Mouse (Mus musculus) intestine, embryonic 14.5 days (tissue): ENCODE measurements around the gene Dlx2. TPM values are rescaled to one million over a fixed set of nuclear protein-coding genes. Genes with fewer than 3 reads are reported as not detected.
A peak's percentile ranks its signal among the peaks of the same experiment; 100 is the strongest.

Experiments used
- ATAC-seq: fragments of 200-750 bp; cut with Nextera tagmentation; replicated peaks from 2 replicates; pipeline ENCODE4 v1.8.0; 2017; ENCODE audit warnings: low read depth, moderate number of reproducible peaks, moderate TSS enrichment, moderate library complexity; ENCODE audit not compliant: low FRiP score, low TSS enrichment
- DNase-seq: peaks from one replicate; pipeline ENCODE4 v3.0.0-alpha.2; 2018; ENCODE audit warnings: low spot score
- H3K27ac ChIP-seq: fragments of 300-500 bp; sonication (generic); 2 replicates; pipeline ENCODE4 v1.5.1; 2014; ENCODE audit warnings: low read depth, mild to moderate bottlenecking, control low read depth
- H3K27me3 ChIP-seq: fragments of 300-500 bp; sonication (generic); replicated peaks from 2 replicates; pipeline ENCODE4 v1.6.1; 2014; ENCODE audit warnings: low read length, control low read depth; ENCODE audit not compliant: control insufficient read depth, insufficient read depth
- H3K36me3 ChIP-seq: fragments of 300-500 bp; sonication (generic); 2 replicates; pipeline ENCODE4 v1.6.1; 2014; ENCODE audit warnings: low read length, control low read depth; ENCODE audit not compliant: control insufficient read depth, insufficient read depth
- H3K4me1 ChIP-seq: fragments of 300-500 bp; sonication (generic); replicated peaks from 2 replicates; pipeline ENCODE4 v1.6.1; 2014; ENCODE audit warnings: low read length, control low read depth, mixed read lengths; ENCODE audit not compliant: control insufficient read depth, insufficient read depth
- H3K4me2 ChIP-seq: fragments of 300-500 bp; sonication (generic); 2 replicates; pipeline ENCODE4 v1.6.1; 2014; ENCODE audit warnings: low read length
- H3K4me3 ChIP-seq: fragments of 300-500 bp; sonication (generic); 2 replicates; pipeline ENCODE4 v1.5.1; 2014; ENCODE audit warnings: low read depth, low read length, control low read depth, mixed read lengths
- H3K9ac ChIP-seq: fragments of 300-500 bp; sonication (generic); 2 replicates; pipeline ENCODE4 v1.6.1; 2014; ENCODE audit warnings: mild to moderate bottlenecking, low read length
- H3K9me3 ChIP-seq: fragments of 300-500 bp; sonication (generic); 2 replicates; pipeline ENCODE4 v1.6.1; 2016; ENCODE audit warnings: low read length, control low read depth; ENCODE audit not compliant: control insufficient read depth
- WGBS: fragments of 180-500 bp; shearing (Covaris S2); extraction: QIAGEN DNeasy Blood & Tissue Kit; methylation state at CpG from one replicate; pipeline ENCODE4 v1.1.7; 2014; 5-methylcytosine and 5-hydroxymethylcytosine counted together
- polyA plus RNA-seq: library from polyadenylated mRNA; unstranded; fragments of >200 nt; fragmentation: Nextera tagmentation; extraction: Ambion mirVana; gene quantifications from 2 replicates; pipeline ENCODE4 v1.2.1, GENCODE M21; 2014

Gene Dlx2
- polyA plus RNA-seq, 1 experiment from 2014 or later: 6.4 TPM

GRCm38 (mm10) chr2:71531990-71532970 is 14.3 kb downstream of the Dlx2 start:
- Histone ChIP-seq H3K36me3 (no peaks in the 10 kb centered on the region), H3K27ac (no peak overlapping the region), H3K4me2 (peak overlapping the region; percentile 16; the same call in 1 of the 2 replicates), H3K9me3 (no peaks in the 10 kb centered on the region), H3K27me3 (peaks cover 96% of the 10 kb centered on the region), H3K4me3 (peak overlapping the region; percentile 6; the same call in 1 of the 2 replicates), H3K9ac (peak overlapping the region; percentile 1), H3K4me1 (peaks cover 10% of the 10 kb centered on the region)
- ATAC-seq (no peak), DNase-seq (peak; percentile 68)
- WGBS: 1% methylated on average over 43 of the region's 43 CpGs

GRCm38 (mm10) chr2:71531124-71531590 is 15.4 kb downstream of the Dlx2 start:
- Histone ChIP-seq H3K9me3 (no peaks in the 10 kb centered on the region), H3K4me2 (peak overlapping the region; percentile 0), H3K9ac (peak overlapping the region; percentile 2; the same call in 1 of the 2 replicates), H3K27me3 (peaks cover 96% of the 10 kb centered on the region), H3K36me3 (no peaks in the 10 kb centered on the region), H3K4me3 (peak overlapping the region; percentile 41; the same call in 1 of the 2 replicates), H3K4me1 (peaks cover 10% of the 10 kb centered on the region), H3K27ac (peak overlapping the region; percentile 64; the same call in 1 of the 2 replicates)
- WGBS: under 1% methylated on average over 12 of the region's 12 CpGs
- ATAC-seq (no peak), DNase-seq (no peak)

GRCm38 (mm10) chr2:71530391-71531123 is 16.0 kb downstream of the Dlx2 start:
- Histone ChIP-seq H3K27ac (peak overlapping the region; percentile 64), H3K4me2 (peak overlapping the region; percentile 68; the same call in 1 of the 2 replicates), H3K4me1 (peaks cover 10% of the 10 kb centered on the region), H3K4me3 (peak overlapping the region; percentile 41), H3K9me3 (no peaks in the 10 kb centered on the region), H3K9ac (peak overlapping the region; percentile 2; the same call in 1 of the 2 replicates), H3K36me3 (no peaks in the 10 kb centered on the region), H3K27me3 (peaks cover 97% of the 10 kb centered on the region)
- DNase-seq: peak; percentile 70
- 2% methylated on average over 34 of the region's 34 CpGs for WGBS
- no peak for ATAC-seq

GRCm38 (mm10) chr2:71529511-71530351 is 16.8 kb downstream of the Dlx2 start:
- Histone ChIP-seq H3K4me2 (peak overlapping the region; percentile 68), H3K27me3 (peaks cover 98% of the 10 kb centered on the region), H3K36me3 (no peaks in the 10 kb centered on the region), H3K9ac (peak overlapping the region; percentile 39), H3K9me3 (no peaks in the 10 kb centered on the region), H3K27ac (peak overlapping the region; percentile 64), H3K4me3 (peak overlapping the region; percentile 41), H3K4me1 (peaks cover 10% of the 10 kb centered on the region)
- WGBS: under 1% methylated on average over 59 of the region's 60 CpGs
- DNase-seq (peak; percentile 66), ATAC-seq (peak; percentile 87)

GRCm38 (mm10) chr2:71528714-71529510 is 17.6 kb downstream of the Dlx2 start:
- Histone ChIP-seq H3K4me2 (peak overlapping the region; percentile 68), H3K27me3 (peaks cover 98% of the 10 kb centered on the region), H3K36me3 (no peaks in the 10 kb centered on the region), H3K4me3 (peak overlapping the region; percentile 41), H3K4me1 (peaks cover 10% of the 10 kb centered on the region), H3K9ac (peak overlapping the region; percentile 39), H3K27ac (peak overlapping the region; percentile 20), H3K9me3 (no peaks in the 10 kb centered on the region)
- DNase-seq (peak; percentile 80), ATAC-seq (peak; percentile 59)
- WGBS: under 1% methylated on average over 51 of the region's 57 CpGs

GRCm38 (mm10) chr2:71528014-71528713 is 18.4 kb downstream of the Dlx2 start, which contains the start of gene Dlx1:
TSS of gene Dlx1 (plus strand) at chr2:71528113.
- H3K9ac ChIP-seq: no peak within 1 kb of the TSS
- WGBS: 1% methylated on average over 26 of the region's 26 CpGs
- no peaks in the 10 kb centered on the region for H3K36me3 ChIP-seq
- H3K9me3 ChIP-seq: no peaks in the 10 kb centered on the region
- peak within 1 kb of the TSS; percentile 41 for H3K4me3 ChIP-seq
- DNase-seq (peak; percentile 75), ATAC-seq (no peak)
- H3K27me3 ChIP-seq: peaks cover 98% of the 10 kb centered on the region
- H3K4me1 ChIP-seq: peaks cover 10% of the 10 kb centered on the region
- peak within 1 kb of the TSS; percentile 68 for H3K4me2 ChIP-seq
- peak within 1 kb of the TSS; percentile 20 for H3K27ac ChIP-seq
